Mouse (Mus musculus) embryonic facial prominence, embryonic 13.5 days (tissue): ENCODE results near the gene Xlr5a. TPM values are rescaled to one million over a fixed set of nuclear protein-coding genes. Genes with fewer than 3 reads are reported as not detected.
"Not testable (repeated sequence)": the region's sequence is repeated elsewhere in the genome, so short reads cannot be mapped to it uniquely, and the experiment has no call there.

Experiments
- ATAC-seq: fragments of 200-750 bp; cut with Nextera tagmentation; 2 replicates; pipeline ENCODE4 v1.8.0; 2017; ENCODE audit warnings: low read depth; ENCODE audit not compliant: insufficient number of reproducible peaks, insufficient read depth, low FRiP score, low TSS enrichment
- H3K27ac ChIP-seq: fragments of 300-500 bp; sonication (generic); 2 replicates; pipeline ENCODE4 v1.5.1; 2015; ENCODE audit warnings: moderate library complexity, mild to moderate bottlenecking, inconsistent platforms
- H3K27me3 ChIP-seq: fragments of 300-500 bp; sonication (generic); 2 replicates; pipeline ENCODE4 v1.6.1; 2015; ENCODE audit warnings: mild to moderate bottlenecking, inconsistent platforms
- H3K36me3 ChIP-seq: fragments of 300-500 bp; sonication (generic); 2 replicates; pipeline ENCODE4 v1.6.1; 2015; ENCODE audit warnings: mild to moderate bottlenecking, inconsistent platforms
- H3K4me1 ChIP-seq: fragments of 300-500 bp; sonication (generic); 2 replicates; pipeline ENCODE4 v1.6.1; 2015; ENCODE audit warnings: inconsistent platforms
- H3K4me2 ChIP-seq: fragments of 300-500 bp; sonication (generic); 2 replicates; pipeline ENCODE4 v1.6.1; 2015; ENCODE audit warnings: moderate library complexity, mild to moderate bottlenecking, inconsistent platforms
- H3K4me3 ChIP-seq: fragments of 300-500 bp; sonication (generic); 2 replicates; pipeline ENCODE4 v1.5.1; 2015; ENCODE audit warnings: mild to moderate bottlenecking, inconsistent platforms
- H3K9ac ChIP-seq: fragments of 300-500 bp; sonication (generic); 2 replicates; pipeline ENCODE4 v1.6.1; 2015; ENCODE audit warnings: mild to moderate bottlenecking, inconsistent platforms
- H3K9me3 ChIP-seq: fragments of 300-500 bp; sonication (generic); 2 replicates; pipeline ENCODE4 v1.6.1; 2016; ENCODE audit warnings: inconsistent platforms
- WGBS: fragments of 180-500 bp; shearing (Covaris S2); methylation state at CpG from one replicate; pipeline ENCODE4 v1.1.7; 2015; ENCODE audit warnings: mixed read lengths; 5-methylcytosine and 5-hydroxymethylcytosine counted together
- polyA plus RNA-seq: library from polyadenylated mRNA; unstranded; fragments of >200 nt; fragmentation: Nextera tagmentation; extraction: Ambion mirVana; gene quantifications from 2 replicates; pipeline ENCODE4 v1.2.1, GENCODE M21; 2015

The Xlr5a gene
- polyA plus RNA-seq, 1 experiment from 2014 or later = not detected

- not testable (repeated sequence) for H3K4me1 ChIP-seq, H3K9ac ChIP-seq, ATAC-seq, H3K27me3 ChIP-seq, H3K4me2 ChIP-seq, H3K36me3 ChIP-seq, H3K27ac ChIP-seq, H3K4me3 ChIP-seq, H3K9me3 ChIP-seq
- WGBS = 86% methylated on average over 14 of the region's 14 CpGs
Observed at GRCm38 (mm10) chrX:73242821-73243325, 49.9 kb downstream of the Xlr5a start, which contains the start of gene Xlr4c. Gene Xlr4c (minus strand): TSS chrX:73243130.

GRCm38 (mm10) chrX:73229288-73229687 lies 63.5 kb downstream of the Xlr5a start:
- no peak overlapping the region for H3K27ac ChIP-seq
- WGBS = 36% methylated on average over 3 of the region's 3 CpGs
- H3K4me1 ChIP-seq = no peaks in the 10 kb centered on the region
- peak overlapping the region; percentile 80 for H3K4me2 ChIP-seq
- H3K4me3 ChIP-seq = peak overlapping the region; percentile 57
- no peaks in the 10 kb centered on the region for H3K36me3 ChIP-seq
- H3K9me3 ChIP-seq = no peaks in the 10 kb centered on the region
- ATAC-seq = no peak
- peak overlapping the region; percentile 74; the same call in 1 of the 2 replicates for H3K9ac ChIP-seq
- peaks cover 15% of the 10 kb centered on the region for H3K27me3 ChIP-seq

- H3K4me3 ChIP-seq = peak overlapping the region; percentile 57
- peak overlapping the region; percentile 82 for H3K27ac ChIP-seq
- H3K4me1 ChIP-seq = no peaks in the 10 kb centered on the region
- peaks cover 15% of the 10 kb centered on the region for H3K27me3 ChIP-seq
- peak; percentile 56 for ATAC-seq
- peak overlapping the region; percentile 80 for H3K4me2 ChIP-seq
- no peaks in the 10 kb centered on the region for H3K36me3 ChIP-seq
- no peaks in the 10 kb centered on the region for H3K9me3 ChIP-seq
- H3K9ac ChIP-seq = peak overlapping the region; percentile 74
- 25% methylated on average over 48 of the region's 51 CpGs for WGBS
Observed at GRCm38 (mm10) chrX:73228606-73229214, 64.1 kb downstream of the Xlr5a start.

GRCm38 (mm10) chrX:73227914-73228605 lies 64.7 kb downstream of the Xlr5a start, which contains the start of gene F8a:
Gene F8a (plus strand): TSS chrX:73228291.
- H3K9me3 ChIP-seq = no peaks in the 10 kb centered on the region
- peak within 1 kb of the TSS; percentile 57 for H3K4me3 ChIP-seq
- peak; percentile 91 for ATAC-seq
- peak within 1 kb of the TSS; percentile 74 for H3K9ac ChIP-seq
- H3K27ac ChIP-seq = peak within 1 kb of the TSS; percentile 82
- peaks cover 15% of the 10 kb centered on the region for H3K27me3 ChIP-seq
- no peaks in the 10 kb centered on the region for H3K36me3 ChIP-seq
- peak within 1 kb of the TSS; percentile 80 for H3K4me2 ChIP-seq
- 22% methylated on average over 39 of the region's 39 CpGs for WGBS
- H3K4me1 ChIP-seq = no peaks in the 10 kb centered on the region

- Histone ChIP-seq H3K36me3 (no peaks in the 10 kb centered on the region), H3K27me3 (peaks cover 15% of the 10 kb centered on the region), H3K4me3 (no peak overlapping the region), H3K4me1 (no peaks in the 10 kb centered on the region), H3K27ac (no peak overlapping the region), H3K9ac (no peak overlapping the region), H3K4me2 (no peak overlapping the region), H3K9me3 (no peaks in the 10 kb centered on the region)
- no peak for ATAC-seq
- WGBS = 60% methylated on average over 1 of the region's 1 CpGs
Observed at GRCm38 (mm10) chrX:73225365-73225764, 67.4 kb downstream of the Xlr5a start.

GRCm38 (mm10) chrX:73213819-73214564 lies 78.8 kb downstream of the Xlr5a start, which contains the start of gene Xlr4b:
Gene Xlr4b (plus strand): TSS chrX:73214333.
- not testable (repeated sequence) for H3K4me3 ChIP-seq, H3K27ac ChIP-seq, H3K36me3 ChIP-seq, H3K27me3 ChIP-seq, H3K4me1 ChIP-seq, H3K9ac ChIP-seq, ATAC-seq, H3K9me3 ChIP-seq, H3K4me2 ChIP-seq
- WGBS = 75% methylated on average over 18 of the region's 19 CpGs

- H3K4me3 ChIP-seq, H3K4me2 ChIP-seq, H3K9ac ChIP-seq, ATAC-seq, H3K36me3 ChIP-seq, H3K4me1 ChIP-seq, H3K27ac ChIP-seq, H3K9me3 ChIP-seq, H3K27me3 ChIP-seq: not testable (repeated sequence)
- WGBS = 85% methylated on average over 9 of the region's 12 CpGs
Observed at GRCm38 (mm10) chrX:73191934-73192333, 100.8 kb downstream of the Xlr5a start, which contains the start of gene Xlr3b. Gene Xlr3b (plus strand): TSS chrX:73192207.

- not testable (repeated sequence) for H3K36me3 ChIP-seq, H3K9me3 ChIP-seq, H3K4me3 ChIP-seq, H3K9ac ChIP-seq, H3K4me2 ChIP-seq, H3K27ac ChIP-seq, ATAC-seq, H3K4me1 ChIP-seq, H3K27me3 ChIP-seq
- 81% methylated on average over 6 of the region's 15 CpGs for WGBS
Observed at GRCm38 (mm10) chrX:73176889-73177288, 115.9 kb downstream of the Xlr5a start, which contains the start of gene Spin2d. Gene Spin2d (minus strand): TSS chrX:73176989.

- H3K4me1 ChIP-seq, H3K9me3 ChIP-seq, H3K36me3 ChIP-seq, H3K9ac ChIP-seq, ATAC-seq, H3K4me2 ChIP-seq, H3K27me3 ChIP-seq, H3K4me3 ChIP-seq, H3K27ac ChIP-seq: not testable (repeated sequence)
- no CpG with 5 or more reads among the region's 7 CpGs for WGBS
Observed at GRCm38 (mm10) chrX:73149350-73149749, 143.4 kb downstream of the Xlr5a start, which contains the start of gene DXBay18. Gene DXBay18 (minus strand): TSS chrX:73149450.

- H3K4me3 ChIP-seq, H3K9me3 ChIP-seq, H3K9ac ChIP-seq, ATAC-seq, H3K4me1 ChIP-seq, H3K4me2 ChIP-seq, H3K36me3 ChIP-seq, H3K27me3 ChIP-seq, H3K27ac ChIP-seq: not testable (repeated sequence)
- WGBS = no CpG with 5 or more reads among the region's 20 CpGs
Observed at GRCm38 (mm10) chrX:73148496-73148895, 144.3 kb downstream of the Xlr5a start, which contains the start of gene Xlr5b. Gene Xlr5b (plus strand): TSS chrX:73148796.

- not testable (repeated sequence) for H3K4me1 ChIP-seq, H3K4me3 ChIP-seq, H3K9me3 ChIP-seq, H3K36me3 ChIP-seq, H3K9ac ChIP-seq, H3K27ac ChIP-seq, H3K4me2 ChIP-seq, ATAC-seq, H3K27me3 ChIP-seq
- no CpG with 5 or more reads among the region's 7 CpGs for WGBS
Observed at GRCm38 (mm10) chrX:73143218-73143618, 149.6 kb downstream of the Xlr5a start.
